Mouse (Mus musculus): ENCODE results near the gene Asb11.

Asb11 gene

GRCm38 (mm10) chrX:164436709-164437108 is at the start of gene Asb11:
Gene Asb11, plus strand, starts transcription at chrX:164436994.
- POLR2A ChIA-PET, result no interaction called here
- CTCF ChIA-PET, result no interaction called here

DNA sequence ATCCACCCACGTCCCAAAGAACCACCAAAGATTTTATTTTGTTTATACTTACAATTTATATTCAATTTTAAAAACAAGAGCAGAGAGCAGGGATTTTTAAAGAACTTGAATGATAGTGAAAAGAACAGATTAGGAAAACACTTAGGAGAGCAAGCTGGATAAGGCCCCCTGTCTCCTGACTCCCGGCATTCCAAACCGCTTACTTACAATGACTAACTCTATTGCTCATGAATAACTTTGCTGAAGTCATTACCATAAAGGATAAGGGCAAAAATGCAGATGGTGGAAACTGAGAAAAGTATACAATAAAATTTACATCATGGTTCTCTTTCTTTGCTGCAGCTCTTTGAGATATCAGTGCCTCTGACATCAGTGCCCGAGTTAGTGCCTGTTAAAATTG is 42.7 kb upstream of the Asb11 start:
- ChIA-PET CTCF (interaction anchor here in 1 of 4 experiments (0.6 kb wide), 1 partner anchor 9 kb away, joined by 3 read pairs; no protein-coding TSS in a partner anchor), POLR2A (interaction anchor here in 2 of 4 experiments (0.5 to 1.2 kb wide), 3 partner anchors 12 to 21 kb away, joined by 3 read pairs; no protein-coding TSS in a partner anchor)

- CTCF ChIA-PET, result interaction anchor here in 1 of 4 experiments (0.8 kb wide), 1 partner anchor 17 kb away, joined by 3 read pairs; no protein-coding TSS in a partner anchor
- POLR2A ChIA-PET, result interaction anchor here in 1 of 4 experiments (0.8 to 1.6 kb wide), 5 partner anchors 8 to 28 kb away, joined by 3 to 7 read pairs (median 3); no protein-coding TSS in a partner anchor
These were observed 38.3 kb upstream of the Asb11 start for GRCm38 (mm10) chrX:164398456-164398855.

DNA sequence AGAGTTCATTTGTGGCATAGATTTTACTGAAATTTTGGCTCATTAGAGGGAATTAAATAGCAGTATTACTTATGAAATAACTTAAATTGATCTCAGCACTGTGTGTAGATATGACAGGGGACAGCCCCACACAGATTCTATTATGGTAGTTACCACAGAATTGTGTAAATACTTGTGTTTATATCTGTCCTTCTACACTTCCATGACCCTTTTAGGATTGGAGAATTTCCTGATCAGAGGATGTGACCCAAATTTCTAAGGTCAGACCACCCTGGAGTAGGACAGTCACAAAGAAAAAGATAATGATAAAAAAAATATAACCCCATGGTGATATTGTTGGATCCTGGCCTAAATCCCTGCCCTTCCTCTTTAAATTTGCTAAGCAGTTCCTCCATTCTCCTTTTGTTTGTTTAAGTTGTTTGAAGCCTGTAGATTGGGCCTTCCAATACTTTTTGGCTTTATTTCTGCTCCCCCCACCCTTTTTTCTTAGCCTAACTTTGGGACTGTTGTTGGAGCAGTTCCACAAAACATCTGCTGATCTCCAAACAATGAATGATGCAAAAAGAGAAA is 31.6 kb upstream of the Asb11 start:
- ChIA-PET CTCF (no interaction called here), POLR2A (interaction anchor here in 2 of 4 experiments (1.3 to 5.0 kb wide), 4 partner anchors 11 to 329 kb away, joined by 3 to 28 read pairs (median 4); partner anchors contain the start of gene Siah1b (in 1 of the 2))

DNA sequence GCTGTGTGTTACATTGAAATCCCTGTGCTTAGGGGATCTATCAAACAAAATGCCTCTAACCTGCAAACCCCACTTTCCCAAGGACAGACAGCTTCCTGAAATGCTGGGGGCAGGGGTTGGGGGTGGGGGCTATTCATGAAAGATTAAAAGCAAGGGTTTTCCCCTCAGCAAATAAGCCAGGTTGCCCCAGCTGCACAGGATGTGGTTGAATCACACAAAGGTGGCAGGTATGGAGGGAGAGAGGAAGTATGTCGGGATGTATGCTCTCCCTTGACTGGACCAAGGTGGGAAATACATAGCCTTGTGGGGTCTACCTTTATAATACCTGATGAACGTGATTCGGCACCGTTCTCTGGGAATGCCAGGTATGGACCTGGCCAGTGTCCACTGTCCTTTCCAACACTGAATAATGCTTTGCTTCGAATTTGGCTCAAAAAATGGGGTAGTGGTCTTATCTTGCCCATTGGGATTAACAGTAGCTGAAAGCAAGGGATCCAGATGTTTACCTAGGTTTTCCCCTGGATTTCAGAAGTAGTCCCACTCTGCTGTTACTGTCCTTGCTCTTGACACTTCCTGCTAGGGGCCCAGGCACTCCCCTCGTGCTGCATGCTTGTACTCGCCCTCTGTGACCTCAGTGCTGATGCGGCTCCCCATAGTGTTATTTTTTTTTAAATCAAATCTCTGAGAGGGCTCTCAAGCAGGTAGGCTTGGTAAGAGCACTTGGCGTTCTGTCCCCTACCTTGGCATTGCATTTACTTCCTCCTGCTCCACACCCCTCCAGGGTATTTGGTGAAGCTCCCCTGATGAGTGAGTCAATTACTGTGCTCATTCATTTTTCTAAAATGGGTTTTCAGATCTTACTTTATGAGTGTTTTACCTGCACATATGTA is 30.4 kb upstream of the Asb11 start:
- ChIA-PET POLR2A (interaction anchor here in 2 of 4 experiments (0.6 to 5.0 kb wide), 12 partner anchors 9 to 989 kb away, joined by 3 to 28 read pairs (median 4); partner anchors contain the start of gene Zrsr2 (in 1 of the 2)), CTCF (no interaction called here)

- CTCF ChIA-PET, result no interaction called here
- POLR2A ChIA-PET, result interaction anchor here in 1 of 4 experiments (1.3 to 3.6 kb wide), 4 partner anchors 11 to 14 kb away, joined by 3 to 12 read pairs (median 5); partner anchors contain the start of gene Piga
These were observed 28.4 kb upstream of the Asb11 start for GRCm38 (mm10) chrX:164408301-164408927.

DNA sequence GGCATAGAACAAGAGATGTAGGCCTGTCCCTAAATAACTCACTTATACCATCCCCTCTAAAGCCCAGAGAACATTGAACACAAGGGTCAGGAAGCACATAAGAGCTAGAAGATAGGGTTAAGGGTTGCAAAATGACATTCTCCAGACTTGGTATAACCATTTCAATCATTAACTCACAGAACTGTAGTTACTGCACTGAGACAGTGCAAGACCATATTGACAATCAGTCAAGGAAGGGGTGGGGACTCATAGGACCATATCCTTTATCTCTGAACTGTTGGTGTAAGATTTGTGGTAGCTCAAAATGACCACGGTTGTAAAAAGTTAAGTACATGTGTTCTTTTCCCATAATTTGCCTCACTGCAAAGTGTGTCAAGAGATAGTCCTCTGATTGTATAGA is 26.2 kb upstream of the Asb11 start:
- CTCF ChIA-PET, result interaction anchor here in 1 of 4 experiments (0.5 to 0.7 kb wide), 2 partner anchors 338 to 604 kb away, joined by 3 to 5 read pairs; no protein-coding TSS in a partner anchor
- POLR2A ChIA-PET, result interaction anchor here in 2 of 4 experiments (0.6 to 3.6 kb wide), 6 partner anchors 9 to 477 kb away, joined by 3 to 12 read pairs (median 4); partner anchors contain the start of gene Piga (in 1 of the 2)

DNA sequence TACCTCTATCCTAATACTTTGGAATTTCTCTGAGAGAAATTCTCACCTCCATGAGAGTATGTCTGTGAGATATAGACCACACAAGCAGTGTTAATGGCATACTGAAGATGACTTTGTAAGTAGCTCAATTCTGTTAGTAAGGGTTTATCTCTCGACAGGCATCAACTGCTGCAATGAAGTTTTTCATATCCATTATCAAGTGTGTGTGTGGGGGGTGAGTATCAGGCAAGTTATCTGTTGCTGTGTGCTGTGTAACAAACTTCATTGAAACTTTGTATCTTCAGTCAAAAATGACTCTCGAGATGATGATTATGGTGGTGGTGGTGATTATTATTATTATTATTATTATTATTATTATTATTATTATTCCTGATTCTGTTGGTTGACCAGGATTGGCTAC is 20.0 kb upstream of the Asb11 start:
- ChIA-PET POLR2A (interaction anchor here in 1 of 4 experiments (1.7 to 4.7 kb wide), 2 partner anchors 12 to 14 kb away, joined by 7 to 28 read pairs; no protein-coding TSS in a partner anchor), CTCF (no interaction called here)

DNA sequence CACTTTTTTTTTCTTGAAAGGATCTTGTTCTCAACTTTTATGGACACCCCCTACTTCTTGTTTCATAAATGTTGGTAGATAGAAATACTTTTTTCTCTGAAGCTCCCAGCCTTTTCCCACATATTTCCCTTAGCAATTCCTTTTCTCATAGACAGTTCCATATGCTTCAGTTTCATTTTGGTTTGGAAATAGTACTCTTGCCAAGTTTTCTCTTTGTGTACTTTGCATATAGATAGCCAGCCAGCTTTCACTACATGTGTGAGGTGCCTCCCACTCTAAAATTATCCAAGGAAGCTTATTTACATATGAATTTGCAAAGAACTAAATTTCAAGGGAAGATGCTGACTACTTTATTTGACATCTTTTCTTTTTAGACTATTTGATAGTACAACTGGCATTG is 18.8 kb upstream of the Asb11 start:
- ChIA-PET POLR2A (interaction anchor here in 1 of 4 experiments (1.0 to 4.7 kb wide), 4 partner anchors 10 to 34 kb away, joined by 3 to 28 read pairs (median 6); no protein-coding TSS in a partner anchor), CTCF (no interaction called here)

DNA sequence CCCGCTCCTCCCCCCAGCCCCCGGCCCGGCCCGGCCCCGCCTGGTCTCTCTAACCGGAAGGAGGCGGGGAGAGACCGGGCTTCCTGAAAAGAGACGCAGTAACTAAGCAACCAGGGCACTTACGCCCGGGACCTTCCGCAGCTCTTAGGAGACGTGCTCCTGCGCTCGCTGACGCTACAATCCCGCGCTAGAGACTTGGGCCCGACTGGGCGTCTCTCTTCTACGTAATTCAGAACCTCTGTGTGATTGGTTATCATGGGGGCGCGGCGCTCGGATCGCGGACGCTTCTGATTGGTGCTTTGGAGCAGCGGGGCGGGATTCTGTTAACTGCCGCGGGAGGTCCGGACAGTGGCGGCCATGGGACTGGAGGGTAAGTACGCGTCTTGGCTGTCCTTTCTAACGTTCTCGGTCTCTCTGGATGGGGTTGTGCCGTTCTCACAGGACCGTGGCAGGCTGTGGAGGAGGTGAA is 17.3 kb upstream of the Asb11 start, which contains the start of gene Piga:
TSS of gene Piga (plus strand) at position 317 of the 469 bp plus-strand sequence.
- ChIA-PET POLR2A (interaction anchor here in 3 of 4 experiments (0.7 to 4.2 kb wide), 12 partner anchors 9 to 511 kb away, joined by 3 to 29 read pairs (median 4); partner anchors contain the start of genes Ap1s2 (in 1 of the 3), Pir (in 1 of the 3), Siah1b (in 1 of the 3) and Zrsr2 (in 1 of the 3)), CTCF (no interaction called here)

GRCm38 (mm10) chrX:164419955-164420354 is 16.8 kb upstream of the Asb11 start:
- POLR2A ChIA-PET, result interaction anchor here in 3 of 4 experiments (0.6 to 4.2 kb wide), 10 partner anchors 8 to 511 kb away, joined by 3 to 29 read pairs (median 4); partner anchors contain the start of genes Ap1s2 (in 1 of the 3) and Siah1b (in 1 of the 3)
- CTCF ChIA-PET, result no interaction called here

DNA sequence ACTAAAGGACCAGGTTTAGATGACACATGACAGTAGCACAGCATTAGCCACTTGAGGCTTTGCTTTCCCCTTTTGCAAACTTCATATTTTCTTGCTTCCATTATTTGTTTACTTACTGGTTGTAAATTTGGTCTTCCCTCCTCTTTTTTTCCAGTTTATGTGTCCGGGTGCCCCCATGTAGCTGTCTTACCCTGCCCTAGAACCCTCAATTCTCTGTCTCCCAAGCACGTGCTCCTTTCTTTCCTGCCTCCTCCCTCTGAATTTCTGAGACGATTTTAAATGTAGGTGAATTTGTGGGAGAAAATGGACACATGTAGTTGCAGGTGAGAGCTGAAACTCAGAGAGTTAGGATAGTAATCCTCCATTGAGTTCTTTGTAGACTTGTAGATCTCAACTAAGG is 16.3 kb upstream of the Asb11 start:
- CTCF ChIA-PET, result no interaction called here
- POLR2A ChIA-PET, result interaction anchor here in 3 of 4 experiments (0.6 to 4.2 kb wide), 8 partner anchors 8 to 344 kb away, joined by 3 to 29 read pairs (median 4); partner anchors contain the start of gene Siah1b (in 1 of the 3)

DNA sequence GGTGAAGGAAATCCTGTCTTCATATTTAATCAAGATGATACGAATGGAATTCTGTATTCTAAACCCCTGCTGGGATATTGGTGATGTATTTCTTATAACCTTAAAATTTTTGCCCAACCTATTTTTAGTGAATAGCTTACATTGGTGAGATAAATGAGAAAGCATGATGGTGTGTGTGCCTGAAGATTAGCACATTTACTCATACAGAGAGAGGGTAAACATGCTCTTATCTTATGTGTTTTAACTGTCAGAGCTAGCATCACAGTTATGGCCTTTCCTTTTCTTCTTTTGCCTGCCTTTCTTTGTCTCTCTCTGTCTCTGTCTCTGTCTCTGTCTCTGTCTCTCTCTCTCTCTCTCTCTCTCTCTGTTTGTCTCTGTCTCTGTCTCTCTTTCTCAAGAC is 12.0 kb upstream of the Asb11 start:
- POLR2A ChIA-PET, result interaction anchor here in 2 of 4 experiments (0.7 to 1.7 kb wide), 4 partner anchors 21 to 516 kb away, joined by 3 to 4 read pairs (median 4); partner anchors contain the start of gene Ap1s2 (in 1 of the 2)
- CTCF ChIA-PET, result no interaction called here

- CTCF ChIA-PET, result no interaction called here
- POLR2A ChIA-PET, result interaction anchor here in 1 of 4 experiments (0.6 to 1.7 kb wide), 4 partner anchors 9 to 21 kb away, joined by 3 to 4 read pairs (median 4); no protein-coding TSS in a partner anchor
These were observed 9.5 kb upstream of the Asb11 start for GRCm38 (mm10) chrX:164427295-164427694.

DNA sequence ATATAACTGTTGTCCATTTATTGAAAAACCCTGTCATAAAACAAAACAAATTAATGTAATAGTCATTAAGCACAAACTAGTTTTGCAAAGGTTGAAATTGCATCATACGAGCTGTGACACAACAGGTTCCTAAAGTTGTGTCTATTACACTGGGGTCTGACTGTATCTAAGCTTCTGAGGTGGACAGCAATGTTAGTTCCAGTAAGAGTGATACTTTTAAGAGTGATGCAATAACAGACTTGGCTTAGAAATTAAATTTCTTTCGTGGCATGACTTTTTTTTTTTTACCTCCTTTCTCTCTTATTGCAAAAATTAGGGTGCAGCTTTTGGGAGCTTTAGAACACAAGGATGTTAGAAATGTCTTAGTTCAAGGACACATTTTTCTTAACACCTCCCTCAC is 8.6 kb upstream of the Asb11 start:
- ChIA-PET POLR2A (interaction anchor here in 2 of 4 experiments (0.6 to 4.1 kb wide), 6 partner anchors 7 to 758 kb away, joined by 3 to 29 read pairs (median 4); partner anchors contain the start of genes Piga (in 2 of the 2) and Siah1b (in 1 of the 2)), CTCF (no interaction called here)

GRCm38 (mm10) chrX:164430621-164431020 is 6.2 kb upstream of the Asb11 start:
- ChIA-PET POLR2A (interaction anchor here in 3 of 4 experiments (0.9 to 4.1 kb wide), 8 partner anchors 9 to 514 kb away, joined by 3 to 29 read pairs (median 6); partner anchors contain the start of gene Piga (in 2 of the 3)), CTCF (no interaction called here)

DNA sequence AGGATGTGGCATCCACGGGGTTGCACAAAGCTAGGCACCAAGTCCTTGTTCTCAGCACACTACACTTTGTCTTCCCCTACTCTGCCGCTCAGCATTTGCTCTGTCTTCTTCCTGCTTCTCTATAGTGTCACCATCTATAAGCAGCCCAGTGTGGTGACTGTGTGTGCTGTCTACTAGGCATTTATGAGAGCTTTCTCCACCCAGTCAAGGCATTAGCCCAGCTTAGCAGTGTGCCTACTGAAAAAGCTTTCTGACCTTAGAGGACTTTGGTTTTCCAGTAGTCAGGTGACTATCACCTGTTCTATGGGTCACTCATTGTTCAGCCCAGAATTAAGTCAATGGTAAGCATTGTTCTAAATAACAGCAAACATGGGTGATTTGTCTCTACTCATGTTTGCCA is 5.7 kb upstream of the Asb11 start:
- ChIA-PET CTCF (no interaction called here), POLR2A (interaction anchor here in 3 of 4 experiments (0.9 to 4.1 kb wide), 7 partner anchors 9 to 515 kb away, joined by 3 to 29 read pairs (median 7); partner anchors contain the start of gene Piga (in 2 of the 3))

- CTCF ChIA-PET, result no interaction called here
These were observed 5.3 kb upstream of the Asb11 start for GRCm38 (mm10) chrX:164431541-164431940.

More at GRCm38 (mm10) chrX:164431541-164431940, 5.3 kb upstream of the Asb11 start:
- POLR2A ChIA-PET, result interaction anchor here in 3 of 4 experiments (0.9 to 4.1 kb wide), 7 partner anchors 10 to 515 kb away, joined by 3 to 29 read pairs (median 7); partner anchors contain the start of gene Piga (in 2 of the 3)
